Mouse (Mus musculus) lung, embryonic 16.5 days (tissue): ENCODE results near the gene Aggf1. TPM values are rescaled to one million over a fixed set of nuclear protein-coding genes. Genes with fewer than 3 reads are reported as not detected.

ENCODE experiments used
- ATAC-seq: fragments of 200-750 bp; cut with Nextera tagmentation; 2 replicates; pipeline ENCODE4 v1.8.0; 2017; ENCODE audit warnings: low read depth, mild to moderate bottlenecking, moderate library complexity
- H3K27ac ChIP-seq: fragments of 300-500 bp; sonication (generic); 2 replicates; pipeline ENCODE4 v1.5.1; 2014; ENCODE audit warnings: mild to moderate bottlenecking, control low read depth, low read length
- H3K27me3 ChIP-seq: fragments of 300-500 bp; sonication (generic); 2 replicates; pipeline ENCODE4 v1.6.1; 2014; ENCODE audit warnings: low read depth, low read length, mixed read lengths; ENCODE audit not compliant: control insufficient read depth, insufficient read depth
- H3K36me3 ChIP-seq: fragments of 300-500 bp; sonication (generic); 2 replicates; pipeline ENCODE4 v1.6.1; 2014; ENCODE audit warnings: low read length; ENCODE audit not compliant: control insufficient read depth, insufficient read depth
- H3K4me1 ChIP-seq: fragments of 300-500 bp; sonication (generic); replicated peaks from 2 replicates; pipeline ENCODE4 v1.6.1; 2014; ENCODE audit warnings: low read length, mixed read lengths; ENCODE audit not compliant: control insufficient read depth, insufficient read depth
- H3K4me2 ChIP-seq: fragments of 300-500 bp; sonication (generic); 2 replicates; pipeline ENCODE4 v1.6.1; 2014; ENCODE audit warnings: low read depth, low read length, control low read depth
- H3K4me3 ChIP-seq: fragments of 300-500 bp; sonication (generic); 2 replicates; pipeline ENCODE4 v1.5.1; 2014; ENCODE audit warnings: mild to moderate bottlenecking, low read length, control low read depth
- H3K9ac ChIP-seq: fragments of 300-500 bp; sonication (generic); 2 replicates; pipeline ENCODE4 v1.6.1; 2014; ENCODE audit warnings: low read length, control low read depth
- H3K9me3 ChIP-seq: fragments of 300-500 bp; sonication (generic); 2 replicates; pipeline ENCODE4 v1.6.1; 2016; ENCODE audit warnings: low read length; ENCODE audit not compliant: control insufficient read depth
- WGBS: fragments of 180-500 bp; shearing (Covaris S2); extraction: QIAGEN DNeasy Blood & Tissue Kit; methylation state at CpG from one replicate; pipeline ENCODE4 v1.1.7; 2014; 5-methylcytosine and 5-hydroxymethylcytosine counted together
- polyA plus RNA-seq: library from polyadenylated mRNA; unstranded; fragments of >200 nt; fragmentation: Nextera tagmentation; extraction: Ambion mirVana; gene quantifications from 2 replicates; pipeline ENCODE4 v1.2.1, GENCODE M21; 2015

Gene Aggf1
- polyA plus RNA-seq, 1 experiment from 2014 or later = 27.0 TPM

DNA sequence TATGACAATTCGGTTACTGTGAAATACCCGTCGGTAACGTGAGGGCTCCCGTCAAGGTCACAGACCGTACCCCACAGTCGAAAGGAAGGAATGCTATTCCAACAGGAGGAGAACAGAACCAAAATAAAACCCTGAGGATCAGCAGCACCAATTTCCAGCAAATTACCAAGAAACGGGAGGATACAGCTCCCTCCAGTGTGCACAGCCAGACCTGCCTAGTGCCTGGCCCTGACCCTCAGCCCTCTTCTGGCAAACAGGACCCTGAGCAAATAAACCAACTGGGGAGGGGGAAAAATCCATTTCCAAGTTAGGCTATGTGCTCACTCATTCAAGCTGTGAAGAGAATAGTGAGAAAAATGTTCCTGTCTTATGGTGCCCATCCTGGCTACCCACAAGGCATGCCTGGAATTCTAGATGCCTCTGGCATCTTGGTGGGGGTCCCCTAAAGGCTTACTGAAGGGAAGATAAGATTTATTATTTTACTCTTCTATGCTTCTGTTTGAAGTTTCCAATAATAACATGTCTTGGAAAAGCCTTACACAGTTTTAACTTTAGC lies 68.0 kb downstream of the Aggf1 start:
- Histone ChIP-seq H3K4me3 (no peak overlapping the region), H3K4me1 (no peaks in the 10 kb centered on the region), H3K27me3 (no peaks in the 10 kb centered on the region), H3K4me2 (no peak overlapping the region), H3K9me3 (no peaks in the 10 kb centered on the region), H3K9ac (no peak overlapping the region), H3K36me3 (no peaks in the 10 kb centered on the region), H3K27ac (no peak overlapping the region)
- WGBS = 52% methylated on average over 8 of the region's 8 CpGs
- no peak for ATAC-seq

GRCm38 (mm10) chr13:95306596-95306995 lies 68.6 kb downstream of the Aggf1 start:
- H3K27ac ChIP-seq = no peak overlapping the region
- no peak for ATAC-seq
- H3K9me3 ChIP-seq = no peaks in the 10 kb centered on the region
- no peak overlapping the region for H3K9ac ChIP-seq
- H3K4me1 ChIP-seq = no peaks in the 10 kb centered on the region
- WGBS = 46% methylated on average over 4 of the region's 4 CpGs
- H3K4me3 ChIP-seq = no peak overlapping the region
- no peaks in the 10 kb centered on the region for H3K27me3 ChIP-seq
- H3K36me3 ChIP-seq = no peaks in the 10 kb centered on the region
- H3K4me2 ChIP-seq = no peak overlapping the region

Other genes with a start within 250 kb of the Aggf1 start
- 8.0 and 9.4 TPM in 2 replicates for gene Pde8b, start 125.0 kb downstream of the Aggf1 start, polyA plus RNA-seq
- 51.8 and 59.9 TPM in 2 replicates for gene Zbed3, start 51.7 kb downstream of the Aggf1 start, polyA plus RNA-seq
- gene Crhbp, start 69.6 kb upstream of the Aggf1 start, polyA plus RNA-seq = 0.18 TPM in 1 of 2 replicates, not detected in the other
- not detected in 2 replicates for gene S100z, start 103.4 kb upstream of the Aggf1 start, polyA plus RNA-seq
- gene F2rl1, start 149.9 kb upstream of the Aggf1 start, polyA plus RNA-seq = 5.5 and 5.8 TPM in 2 replicates
- 123 and 124 TPM in 2 replicates for gene F2r, start 243.1 kb upstream of the Aggf1 start, polyA plus RNA-seq